Mouse (Mus musculus) heart, embryonic 11.5 days (tissue): Measurements from ENCODE around the gene Tbx21. TPM values are rescaled to one million over a fixed set of nuclear protein-coding genes. Genes with fewer than 3 reads are reported as not detected.
A peak's percentile ranks its signal among the peaks of the same experiment; 100 is the strongest.

ENCODE experiments used
- ATAC-seq: fragments of 200-750 bp; cut with Nextera tagmentation; replicated peaks from 2 replicates; pipeline ENCODE4 v1.8.0; 2017; ENCODE audit warnings: moderate library complexity; ENCODE audit not compliant: insufficient number of reproducible peaks, low FRiP score, low TSS enrichment
- H3K27ac ChIP-seq: fragments of 300-500 bp; sonication (generic); 2 replicates; pipeline ENCODE4 v1.5.1; 2014; ENCODE audit warnings: mild to moderate bottlenecking, low read depth, low read length
- H3K27me3 ChIP-seq: fragments of 300-500 bp; sonication (generic); 2 replicates; pipeline ENCODE4 v1.6.1; 2014; ENCODE audit warnings: mild to moderate bottlenecking, low read length, mixed read lengths; ENCODE audit not compliant: control insufficient read depth, insufficient read depth
- H3K36me3 ChIP-seq: fragments of 300-500 bp; sonication (generic); 2 replicates; pipeline ENCODE4 v1.6.1; 2014; ENCODE audit warnings: mild to moderate bottlenecking, low read length, moderate library complexity, mixed read lengths; ENCODE audit not compliant: control insufficient read depth, insufficient read depth
- H3K4me1 ChIP-seq: fragments of 300-500 bp; sonication (generic); 2 replicates; pipeline ENCODE4 v1.6.1; 2014; ENCODE audit warnings: low read length; ENCODE audit not compliant: control insufficient read depth, insufficient read depth
- H3K4me2 ChIP-seq: fragments of 300-500 bp; sonication (generic); 2 replicates; pipeline ENCODE4 v1.6.1; 2014; ENCODE audit warnings: mild to moderate bottlenecking, moderate library complexity
- H3K4me3 ChIP-seq: fragments of 300-500 bp; sonication (generic); 2 replicates; pipeline ENCODE4 v1.5.1; 2014; ENCODE audit warnings: low read depth, low read length
- H3K9ac ChIP-seq: fragments of 300-500 bp; sonication (generic); 2 replicates; pipeline ENCODE4 v1.6.1; 2014; ENCODE audit warnings: mild to moderate bottlenecking, low read depth, low read length, moderate library complexity
- H3K9me3 ChIP-seq: fragments of 300-500 bp; sonication (generic); replicated peaks from 2 replicates; pipeline ENCODE4 v1.6.1; 2016; ENCODE audit warnings: low read length; ENCODE audit not compliant: control insufficient read depth
- WGBS: fragments of 180-500 bp; shearing (Covaris S2); extraction: QIAGEN DNeasy Blood & Tissue Kit; methylation state at CpG from one replicate; pipeline ENCODE4 v1.1.7; 2014; ENCODE audit not compliant: insufficient replicate concordance; 5-methylcytosine and 5-hydroxymethylcytosine counted together
- polyA plus RNA-seq: library from polyadenylated mRNA; unstranded; fragments of >200 nt; fragmentation: Nextera tagmentation; extraction: Ambion mirVana; gene quantifications from 2 replicates; pipeline ENCODE4 v1.2.1, GENCODE M21; 2014

The Tbx21 gene
- polyA plus RNA-seq, 1 experiment from 2014 or later = not detected

DNA sequence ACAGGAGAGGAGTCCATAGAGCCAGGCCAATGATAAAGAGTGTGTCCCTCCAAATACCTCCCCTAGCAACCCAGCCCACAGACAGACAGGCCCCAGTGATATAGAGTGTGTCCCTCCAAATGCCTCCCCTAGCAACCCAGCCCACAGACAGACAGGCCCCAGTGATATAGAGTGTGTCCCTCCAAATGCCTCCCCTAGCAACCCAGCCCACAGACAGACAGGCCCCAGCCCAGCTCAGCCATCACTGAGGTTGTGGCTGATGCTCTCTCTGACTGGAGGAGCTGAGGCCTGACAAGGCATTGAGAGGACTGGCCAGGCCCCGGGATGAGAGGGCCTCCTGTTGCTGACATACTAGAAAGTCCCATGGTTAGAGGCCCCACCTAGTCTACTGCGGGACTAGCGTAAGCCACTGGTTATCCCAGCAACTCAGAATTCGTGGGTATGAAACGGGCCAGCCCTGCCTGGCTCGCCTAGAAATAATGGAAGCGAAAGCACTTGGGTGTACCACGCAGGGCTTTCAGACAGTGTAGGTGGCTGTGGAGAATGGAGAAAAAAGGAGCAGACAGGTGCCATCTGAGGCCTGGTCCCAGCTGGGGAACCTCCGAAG, 2.5 kb downstream of the Tbx21 start:
- H3K36me3 ChIP-seq = no peaks in the 10 kb centered on the region
- peaks cover 12% of the 10 kb centered on the region for H3K4me1 ChIP-seq
- H3K9ac ChIP-seq = no peak overlapping the region
- H3K27ac ChIP-seq = no peak overlapping the region
- 73% methylated on average over 9 of the region's 9 CpGs for WGBS
- peaks cover 59% of the 10 kb centered on the region for H3K27me3 ChIP-seq
- no peak overlapping the region for H3K4me3 ChIP-seq
- H3K4me2 ChIP-seq = no peak overlapping the region
- ATAC-seq = no peak
- H3K9me3 ChIP-seq = no peaks in the 10 kb centered on the region

- WGBS = 77% methylated on average over 16 of the region's 16 CpGs
Observed at GRCm38 (mm10) chr11:97108976-97109375, 6.2 kb downstream of the Tbx21 start.

DNA sequence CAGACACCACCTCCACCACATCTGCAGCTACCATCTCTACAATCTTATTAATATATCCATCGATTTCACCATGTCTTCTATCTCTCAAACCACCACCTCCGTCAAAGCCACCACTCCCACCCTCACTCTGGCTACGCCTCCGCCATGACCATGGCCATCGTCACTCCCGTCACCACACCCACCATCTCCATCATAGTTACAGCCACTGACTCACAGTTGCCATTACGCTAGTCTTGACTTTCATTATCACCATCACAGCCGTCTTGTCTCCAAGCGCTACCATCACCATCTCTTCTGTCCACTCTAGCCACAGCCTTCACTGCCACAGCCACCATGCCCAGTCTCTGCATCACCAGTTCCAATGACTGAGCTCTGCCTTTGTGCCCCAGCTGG, 11.0 kb downstream of the Tbx21 start:
- H3K4me2 ChIP-seq = no peak overlapping the region
- WGBS = 85% methylated on average over 9 of the region's 9 CpGs
- H3K4me3 ChIP-seq = no peak overlapping the region
- H3K36me3 ChIP-seq = no peaks in the 10 kb centered on the region; the same call in 1 of the 2 replicates
- no peaks in the 10 kb centered on the region for H3K4me1 ChIP-seq
- H3K9me3 ChIP-seq = no peaks in the 10 kb centered on the region
- peaks cover 17% of the 10 kb centered on the region for H3K27me3 ChIP-seq
- no peak overlapping the region for H3K9ac ChIP-seq
- ATAC-seq = no peak
- no peak overlapping the region for H3K27ac ChIP-seq

More at GRCm38 (mm10) chr11:97108976-97109375, 6.2 kb downstream of the Tbx21 start:
- no peak overlapping the region for H3K9ac ChIP-seq
- no peak overlapping the region for H3K27ac ChIP-seq
- no peaks in the 10 kb centered on the region for H3K4me1 ChIP-seq
- no peak overlapping the region for H3K4me3 ChIP-seq
- no peaks in the 10 kb centered on the region for H3K9me3 ChIP-seq
- ATAC-seq = no peak
- peaks cover 23% of the 10 kb centered on the region for H3K27me3 ChIP-seq
- no peaks in the 10 kb centered on the region; the same call in 1 of the 2 replicates for H3K36me3 ChIP-seq
- H3K4me2 ChIP-seq = no peak overlapping the region

GRCm38 (mm10) chr11:97103163-97104090, 11.7 kb downstream of the Tbx21 start:
- Histone ChIP-seq H3K36me3 (no peaks in the 10 kb centered on the region; the same call in 1 of the 2 replicates), H3K27me3 (peaks cover 23% of the 10 kb centered on the region), H3K27ac (no peak overlapping the region), H3K9ac (no peak overlapping the region), H3K4me3 (no peak overlapping the region), H3K9me3 (no peaks in the 10 kb centered on the region), H3K4me1 (peaks cover 4% of the 10 kb centered on the region), H3K4me2 (no peak overlapping the region)
- no peak for ATAC-seq
- 83% methylated on average over 10 of the region's 10 CpGs for WGBS

DNA sequence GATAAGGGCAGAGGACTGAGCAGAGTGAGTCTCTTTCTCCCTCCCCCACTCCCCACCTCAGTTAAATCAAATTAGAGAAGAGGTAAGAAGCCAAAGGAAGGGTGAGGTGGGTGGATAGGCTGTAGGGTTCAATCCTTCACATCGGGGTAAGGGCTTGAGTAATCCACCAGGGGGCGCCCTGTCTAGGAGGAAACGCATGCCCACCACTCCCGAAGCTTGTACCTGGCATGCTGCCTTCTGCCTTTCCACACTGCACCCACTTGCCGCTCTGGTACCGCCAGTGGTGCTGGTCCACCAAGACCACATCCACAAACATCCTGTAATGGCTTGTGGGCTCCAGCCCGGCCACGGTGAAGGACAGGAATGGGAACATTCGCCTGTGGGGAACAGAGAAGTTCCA, 13.4 kb downstream of the Tbx21 start:
- 17% methylated on average over 9 of the region's 9 CpGs for WGBS
- no peak overlapping the region for H3K27ac ChIP-seq
- no peak for ATAC-seq
- no peaks in the 10 kb centered on the region; the same call in 1 of the 2 replicates for H3K36me3 ChIP-seq
- no peak overlapping the region for H3K9ac ChIP-seq
- no peak overlapping the region for H3K4me3 ChIP-seq
- no peaks in the 10 kb centered on the region for H3K9me3 ChIP-seq
- H3K4me1 ChIP-seq = peaks cover 4% of the 10 kb centered on the region
- peaks cover 40% of the 10 kb centered on the region for H3K27me3 ChIP-seq
- no peak overlapping the region for H3K4me2 ChIP-seq

GRCm38 (mm10) chr11:97098791-97099190, 16.3 kb downstream of the Tbx21 start:
- H3K9me3 ChIP-seq = no peaks in the 10 kb centered on the region
- no peak overlapping the region for H3K27ac ChIP-seq
- WGBS = 13% methylated on average over 18 of the region's 18 CpGs
- ATAC-seq = no peak
- no peaks in the 10 kb centered on the region for H3K36me3 ChIP-seq
- peak overlapping the region; percentile 21; the same call in 1 of the 2 replicates for H3K4me3 ChIP-seq
- peaks cover 43% of the 10 kb centered on the region for H3K27me3 ChIP-seq
- no peak overlapping the region for H3K9ac ChIP-seq
- H3K4me2 ChIP-seq = peak overlapping the region; percentile 46
- H3K4me1 ChIP-seq = peaks cover 4% of the 10 kb centered on the region

GRCm38 (mm10) chr11:97094600-97094999, 20.5 kb downstream of the Tbx21 start:
- peaks cover 33% of the 10 kb centered on the region for H3K27me3 ChIP-seq
- no peak for ATAC-seq
- WGBS = 76% methylated on average over 2 of the region's 2 CpGs
- H3K9me3 ChIP-seq = no peaks in the 10 kb centered on the region
- H3K4me1 ChIP-seq = peaks cover 4% of the 10 kb centered on the region
- no peaks in the 10 kb centered on the region for H3K36me3 ChIP-seq
- H3K9ac ChIP-seq = no peak overlapping the region
- H3K27ac ChIP-seq = no peak overlapping the region
- H3K4me2 ChIP-seq = no peak overlapping the region
- no peak overlapping the region for H3K4me3 ChIP-seq

DNA sequence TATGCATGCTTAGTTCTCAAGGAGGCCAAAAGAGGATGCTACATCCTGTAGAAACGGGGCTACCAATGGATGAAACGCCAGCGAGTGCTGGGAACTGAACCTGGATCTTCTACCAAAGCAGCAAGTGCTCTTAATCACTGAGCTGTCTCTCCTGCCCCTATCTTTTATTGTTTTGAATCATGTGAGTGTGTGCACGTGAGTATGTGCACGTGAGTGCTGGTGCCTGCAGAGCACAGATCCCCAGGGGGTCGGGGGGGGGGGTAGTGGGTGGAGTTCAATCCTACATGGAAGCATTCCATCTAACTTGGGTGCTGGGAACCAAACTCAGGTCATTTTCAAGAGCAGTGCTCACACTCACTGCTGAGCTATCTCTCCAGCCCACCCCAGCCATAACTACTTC, 28.8 kb downstream of the Tbx21 start:
- ATAC-seq = no peak
- H3K4me3 ChIP-seq = no peak overlapping the region
- H3K4me2 ChIP-seq = no peak overlapping the region
- H3K27ac ChIP-seq = no peak overlapping the region
- peaks cover 12% of the 10 kb centered on the region for H3K4me1 ChIP-seq
- H3K27me3 ChIP-seq = peaks cover 7% of the 10 kb centered on the region; the same call in 1 of the 2 replicates
- no peak overlapping the region for H3K9ac ChIP-seq
- WGBS = 71% methylated on average over 6 of the region's 6 CpGs
- H3K36me3 ChIP-seq = no peaks in the 10 kb centered on the region
- H3K9me3 ChIP-seq = no peaks in the 10 kb centered on the region
